Mouse (Mus musculus) 3T3-L1 (cell line): ENCODE measurements around the gene Tmed8.
A peak's percentile ranks its signal among the peaks of the same experiment; 100 is the strongest.
"Not testable (repeated sequence)": the region's sequence is repeated elsewhere in the genome, so short reads cannot be mapped to it uniquely, and the experiment has no call there.

ENCODE experiments used
- DNase-seq: peaks from one replicate; pipeline ENCODE4 v3.0.0-alpha.2; 2015; ENCODE audit warnings: low read depth, low spot score

Gene Tmed8

DNA sequence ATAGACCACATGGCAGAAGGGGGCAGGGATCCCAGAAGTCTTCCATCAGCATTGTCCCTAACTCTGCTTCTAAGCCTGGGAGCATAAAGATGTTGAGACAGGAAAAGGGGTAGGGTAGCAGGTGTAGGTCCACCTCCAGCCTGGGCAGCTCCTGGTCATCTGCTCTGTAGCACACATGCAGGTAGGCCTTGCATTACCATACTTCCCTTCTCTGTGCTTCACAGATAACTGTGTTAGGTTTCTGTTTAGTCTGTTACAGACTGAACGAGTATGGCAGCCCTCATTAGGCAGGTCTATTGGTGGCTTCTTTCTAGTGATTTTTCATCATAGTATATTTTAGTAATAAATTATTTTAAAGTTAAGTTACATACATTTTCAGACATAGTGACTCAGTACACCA is 39.9 kb downstream of the Tmed8 start:
- no peak for DNase-seq

DNA sequence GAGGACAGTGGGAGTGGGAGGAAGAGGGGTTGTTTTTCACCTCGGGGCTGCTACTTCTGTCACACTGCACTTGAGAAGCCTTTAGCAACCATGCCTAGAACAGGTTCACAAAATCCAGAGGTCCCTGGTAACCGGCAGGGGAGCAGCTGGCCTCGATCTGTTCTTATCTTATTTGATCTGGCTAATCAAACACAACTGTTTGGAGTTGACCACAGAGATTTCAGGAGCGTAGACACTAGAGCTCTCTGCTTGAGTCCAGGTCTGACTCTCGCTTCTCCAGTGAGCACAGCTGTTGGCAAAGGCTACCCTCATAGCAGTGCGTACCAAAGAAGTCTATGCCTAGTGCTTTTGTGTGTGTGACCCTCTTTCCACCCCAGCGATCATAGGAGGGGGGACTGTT is 42.2 kb downstream of the Tmed8 start:
- no peak for DNase-seq

DNA sequence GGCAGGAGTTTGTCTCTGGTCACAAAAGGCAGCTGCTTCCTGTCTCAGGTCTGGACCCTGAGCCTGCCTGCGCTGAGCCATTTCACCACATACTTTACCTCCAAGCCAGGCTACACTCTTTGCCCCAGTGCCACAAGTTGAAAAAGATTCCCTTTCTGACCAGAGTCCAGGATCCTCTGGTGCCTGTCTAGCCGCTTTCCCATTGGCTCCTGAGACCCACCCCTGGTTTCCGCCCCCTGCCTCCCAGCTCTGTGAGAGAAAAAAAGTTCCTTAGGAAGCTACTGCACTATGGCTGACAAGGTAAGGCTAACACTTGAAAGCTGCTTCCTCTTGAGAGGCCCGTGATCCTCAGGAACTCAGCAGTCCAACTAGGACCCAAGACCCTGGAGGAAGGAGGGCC is 42.9 kb downstream of the Tmed8 start:
- DNase-seq = no peak

DNA sequence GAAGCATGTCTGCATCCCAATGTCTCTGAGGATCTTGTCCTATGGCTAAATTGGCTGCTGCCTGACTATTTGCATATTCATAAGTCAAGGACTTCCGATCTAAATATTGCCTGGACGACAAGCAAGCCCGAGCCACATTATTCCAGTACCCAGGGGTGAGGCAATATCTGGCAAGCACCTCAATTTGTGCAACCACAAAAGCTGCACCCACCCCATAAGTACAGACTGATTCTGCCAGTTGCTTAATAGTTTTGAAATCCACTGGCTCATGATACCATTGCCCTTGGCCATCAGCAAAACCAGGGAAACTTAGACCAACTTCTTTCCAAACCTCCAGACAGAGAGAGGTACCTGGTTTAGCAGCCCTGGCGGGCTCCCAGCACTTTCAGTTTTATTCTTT is 45.8 kb downstream of the Tmed8 start:
- not testable (repeated sequence) for DNase-seq

DNA sequence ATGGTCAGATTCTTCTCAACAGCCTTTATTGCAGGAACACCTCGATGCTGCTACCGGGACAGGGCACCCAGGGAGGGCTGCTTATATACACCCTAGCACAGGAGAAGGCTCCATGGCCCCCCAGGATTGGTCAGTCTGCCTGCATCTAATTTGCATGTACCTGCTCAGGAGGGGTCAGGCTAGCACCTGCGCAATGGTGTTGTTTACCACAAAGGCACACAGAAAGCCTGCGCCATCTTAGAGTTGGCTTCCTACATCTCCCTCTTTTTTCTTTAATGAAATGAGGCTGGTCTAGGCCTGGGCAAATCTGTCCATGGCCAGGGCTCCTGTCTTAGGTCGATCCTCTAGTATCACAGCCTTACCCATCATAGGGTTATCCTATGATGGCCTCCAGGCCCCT is 50.8 kb downstream of the Tmed8 start:
- no peak for DNase-seq

DNA sequence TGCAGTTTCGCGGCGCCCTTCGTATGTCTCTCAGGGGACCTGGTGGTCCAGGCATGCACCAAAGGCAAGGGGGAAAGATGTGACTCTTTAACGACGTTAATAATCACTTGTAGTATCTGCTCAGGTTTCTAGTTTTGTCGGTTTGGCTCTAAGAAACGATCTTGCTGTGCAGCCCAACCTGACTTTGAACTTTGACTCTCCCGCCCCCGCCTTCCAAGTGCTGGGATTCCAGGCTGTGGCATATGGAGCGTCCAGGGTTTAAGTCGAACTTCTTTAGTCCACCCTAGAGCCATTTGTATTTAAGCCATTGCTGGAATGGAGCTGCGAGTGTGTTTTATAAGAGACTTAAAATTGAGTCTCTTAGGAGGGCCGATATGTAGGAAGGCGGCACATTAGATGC is 52.1 kb downstream of the Tmed8 start:
- no peak for DNase-seq

DNA sequence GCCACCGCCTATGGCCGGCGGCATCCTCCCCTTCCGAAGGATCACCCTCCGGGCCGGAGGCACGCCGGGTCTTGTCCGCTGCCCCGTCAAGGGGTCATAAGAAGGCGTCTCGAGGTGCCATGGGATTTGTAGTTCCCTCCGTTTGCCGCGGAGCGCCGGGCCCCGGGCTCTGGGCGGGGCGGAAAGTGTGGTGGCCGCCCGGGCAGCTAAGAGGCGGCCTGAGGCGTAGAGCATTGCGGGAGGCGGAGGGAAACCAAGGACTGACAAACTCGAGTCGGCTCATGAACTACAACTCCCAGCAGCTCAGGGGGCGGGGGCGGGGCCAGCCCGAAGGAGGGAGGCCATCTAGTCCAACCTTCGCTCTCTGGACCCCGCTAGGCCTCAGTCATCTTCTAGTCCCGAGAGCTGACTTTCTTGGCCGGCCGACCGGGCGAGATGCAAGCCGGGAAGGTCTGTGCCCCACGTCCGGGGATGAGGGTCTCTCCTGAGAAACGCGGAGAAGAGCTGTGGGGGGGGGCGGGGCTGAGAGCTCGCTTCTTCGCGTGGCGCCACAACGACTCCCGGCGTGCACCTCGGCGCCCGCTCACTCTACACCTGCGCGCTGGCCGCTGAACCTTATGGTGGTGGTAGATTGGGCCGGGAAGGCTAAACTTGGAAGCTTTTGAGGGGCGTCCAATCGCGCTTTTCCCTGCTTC is 52.7 kb downstream of the Tmed8 start, which contains the start of gene Pomt2:
TSS of gene Pomt2 (minus strand) at position 574 of the 695 bp plus-strand sequence.
- peak; percentile 97 for DNase-seq

DNA sequence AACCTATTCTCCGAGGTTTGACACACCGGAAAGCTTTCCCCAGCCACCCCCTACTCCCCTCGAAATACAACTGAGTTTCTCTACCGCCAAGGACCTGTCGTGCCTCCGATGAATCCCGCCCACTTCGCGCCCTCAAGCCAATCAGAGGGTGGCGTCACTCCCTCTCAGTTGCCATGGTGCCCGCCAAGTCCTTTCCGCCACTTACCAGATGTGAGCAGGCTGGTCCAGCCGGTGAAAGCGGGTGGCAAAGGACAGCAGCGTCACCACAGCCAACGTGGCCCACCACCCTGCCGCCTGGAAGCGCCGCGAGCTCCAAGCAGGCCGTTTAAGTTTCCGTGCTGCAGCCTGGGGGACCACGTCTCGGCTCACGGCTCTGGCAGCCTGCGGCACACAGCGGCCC is 53.3 kb downstream of the Tmed8 start, which contains the start of gene Gstz1:
TSS of gene Gstz1 (plus strand) at position 200 of the 400 bp plus-strand sequence.
- DNase-seq = peak; percentile 92

DNA sequence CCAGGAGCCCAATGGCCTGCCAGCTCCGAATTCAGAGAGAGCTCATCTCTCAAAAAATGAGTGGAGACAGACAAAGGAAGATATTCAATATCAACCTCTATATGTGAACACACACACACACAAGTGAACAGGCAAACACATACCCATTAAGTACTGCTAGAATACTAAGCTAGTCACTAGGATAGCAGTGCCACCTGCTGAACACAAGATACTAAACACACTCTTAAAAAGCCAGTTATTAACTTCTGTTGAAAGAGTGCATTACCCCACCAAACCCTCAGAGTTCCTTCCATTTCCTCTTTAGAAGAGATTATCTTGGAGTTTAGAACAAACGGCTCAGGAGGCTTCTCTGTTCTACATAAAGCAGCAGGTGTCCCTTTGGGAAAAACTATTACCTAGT is 58.1 kb downstream of the Tmed8 start:
- DNase-seq = no peak

DNA sequence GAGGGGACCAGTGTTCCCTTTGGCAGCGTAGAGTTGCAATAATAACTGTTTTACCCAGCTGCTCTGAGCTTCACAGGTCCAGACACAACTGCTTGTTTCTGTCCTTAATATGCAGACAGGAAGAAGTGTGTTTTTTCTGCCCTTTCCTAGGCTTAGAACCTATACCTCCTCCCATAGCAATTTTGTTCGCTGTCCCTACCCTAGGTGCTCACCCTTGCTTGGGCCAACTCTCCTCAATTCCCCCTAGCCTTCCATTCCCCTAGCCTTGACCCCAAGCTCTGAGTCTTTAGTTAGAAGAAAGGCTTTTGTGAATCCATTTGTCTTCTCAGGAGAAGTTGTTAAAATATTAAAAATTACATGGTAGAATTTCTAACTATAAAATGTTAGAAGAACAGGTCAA is 61.5 kb downstream of the Tmed8 start:
- no peak for DNase-seq

DNA sequence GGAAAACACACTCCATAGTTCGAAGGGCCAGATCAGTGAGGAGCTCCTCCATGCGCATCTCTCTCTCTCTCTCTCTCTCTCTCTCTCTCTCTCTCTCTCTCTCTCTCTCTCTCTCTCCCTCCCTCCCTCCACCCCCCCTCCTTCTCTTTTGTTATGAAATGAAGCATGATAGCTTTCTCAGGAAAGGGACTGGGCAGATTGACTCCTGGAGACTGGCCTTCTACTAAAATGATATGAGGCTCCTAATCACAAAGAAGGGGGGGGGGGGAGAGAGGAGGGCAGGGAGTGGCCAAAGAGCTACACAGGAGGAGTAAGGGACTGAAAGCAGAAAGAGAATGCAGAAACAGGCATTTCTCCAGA is 61.9 kb downstream of the Tmed8 start:
- no peak for DNase-seq

DNA sequence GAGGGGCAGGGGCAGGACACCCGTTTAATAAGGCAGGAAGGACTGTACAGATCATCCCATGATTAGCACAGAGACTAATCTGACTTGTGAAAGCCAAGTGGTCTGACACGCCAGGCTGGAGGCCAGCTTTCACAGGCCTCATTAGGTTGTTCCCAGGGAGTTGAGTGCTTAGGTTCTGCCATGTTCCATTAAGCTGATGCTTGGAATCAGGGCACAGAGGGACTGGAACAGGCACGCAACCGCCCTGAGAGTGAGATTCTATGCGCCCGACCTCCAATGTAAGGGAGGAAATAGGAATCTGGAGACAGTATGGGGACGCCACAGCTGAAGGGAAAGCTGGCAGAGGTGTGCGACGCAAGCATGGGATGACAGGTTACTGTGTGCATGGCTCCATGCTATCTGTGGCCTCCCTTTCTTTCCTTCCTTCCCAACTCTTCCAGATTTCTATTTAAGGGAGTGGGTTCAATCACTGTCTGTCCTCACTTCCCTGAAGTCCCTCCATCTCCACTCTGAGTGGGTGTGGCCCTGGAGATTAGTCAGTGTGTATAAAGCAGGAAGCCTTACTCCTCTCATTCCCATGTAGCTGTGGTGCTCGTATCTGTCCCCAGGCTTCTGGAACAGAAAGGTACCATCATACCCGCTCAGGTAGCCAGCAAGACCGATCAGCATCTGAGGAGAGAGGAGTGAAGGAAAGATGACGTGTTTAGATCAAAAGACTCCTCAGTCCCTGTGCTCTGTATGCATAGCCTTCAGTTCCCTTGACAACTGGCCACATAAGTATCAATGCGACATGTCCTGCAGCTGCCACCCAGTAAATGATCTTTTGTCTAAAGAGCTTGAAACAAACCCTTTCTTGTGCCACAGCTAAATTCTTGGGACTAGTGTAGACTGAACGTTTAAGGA is 62.6 kb downstream of the Tmed8 start:
- DNase-seq = no peak

DNA sequence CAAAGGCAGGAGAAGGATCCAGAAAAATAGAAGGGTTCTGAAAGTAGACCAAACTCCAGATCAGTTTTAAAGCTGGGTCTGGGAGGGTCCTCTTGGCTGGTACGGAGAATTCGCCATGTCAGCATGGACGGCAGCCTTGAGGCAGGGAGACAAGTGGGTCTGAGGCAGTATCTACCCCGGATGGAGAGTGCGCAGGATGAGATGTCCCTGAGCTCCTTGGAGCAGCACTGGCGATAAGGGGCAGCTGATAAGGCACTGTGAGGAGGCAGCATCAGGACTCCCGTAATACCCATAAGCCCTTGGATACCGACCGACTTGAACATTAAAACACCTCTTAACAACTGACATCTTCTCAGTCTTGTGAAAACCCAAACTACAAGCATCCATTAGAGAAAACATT is 67.5 kb downstream of the Tmed8 start:
- no peak for DNase-seq

DNA sequence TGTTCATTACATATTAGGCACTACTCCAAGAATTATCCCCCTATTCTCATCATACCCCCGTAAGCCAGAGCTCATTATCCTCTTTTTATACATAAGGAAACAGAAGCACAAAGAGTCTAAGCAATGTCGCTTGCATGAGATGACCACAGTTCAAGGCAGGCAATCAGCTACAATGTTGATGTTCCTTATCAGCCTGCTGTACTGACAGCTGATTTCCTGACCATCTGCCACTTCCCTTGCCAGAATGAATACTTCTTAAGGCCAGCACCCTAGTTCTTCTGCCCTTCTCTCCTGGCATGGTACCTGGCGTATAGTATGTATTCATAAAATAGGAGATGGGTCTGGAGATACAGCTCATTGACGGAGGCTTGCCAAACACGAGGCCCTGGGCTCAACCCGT is 68.0 kb downstream of the Tmed8 start:
- no peak for DNase-seq

DNA sequence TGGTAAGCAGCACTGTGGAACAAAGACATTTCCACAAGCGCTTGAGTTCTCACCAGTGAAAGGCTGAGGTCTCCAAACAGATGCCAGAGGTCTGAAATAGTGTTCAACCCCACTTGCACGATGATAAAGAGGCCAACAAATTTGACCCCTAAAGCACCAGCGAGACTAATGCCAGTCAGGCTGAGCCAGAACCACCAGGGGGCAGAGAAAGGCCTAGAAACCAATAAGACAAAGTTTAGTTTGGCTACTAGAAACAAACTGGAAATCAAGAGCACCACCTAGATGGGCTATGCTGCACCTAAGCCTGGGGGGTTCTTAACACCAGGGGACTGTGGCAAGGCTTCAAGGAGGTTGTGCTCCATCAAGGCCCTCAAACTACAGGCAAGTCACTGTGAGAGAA is 68.6 kb downstream of the Tmed8 start:
- DNase-seq = peak; percentile 32

DNA sequence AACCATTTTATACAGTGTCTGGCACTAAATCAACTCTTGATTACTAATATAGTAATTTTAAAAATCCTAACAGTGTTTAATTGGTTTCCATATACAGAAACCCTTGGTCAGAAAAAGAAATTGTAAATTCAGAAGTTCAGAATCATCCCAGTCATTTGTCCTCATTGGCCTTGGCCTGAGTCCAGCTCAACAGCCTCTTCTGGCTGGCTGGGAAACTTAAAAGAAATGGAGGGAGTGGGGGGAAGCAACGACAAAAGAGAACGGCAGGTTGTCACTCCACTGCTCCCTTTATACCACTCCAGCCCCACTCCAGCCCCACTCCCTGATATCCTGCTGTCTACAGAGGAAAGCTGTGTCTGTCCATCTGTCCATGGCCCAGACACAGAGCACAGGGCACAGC is 69.1 kb downstream of the Tmed8 start:
- DNase-seq = no peak

DNA sequence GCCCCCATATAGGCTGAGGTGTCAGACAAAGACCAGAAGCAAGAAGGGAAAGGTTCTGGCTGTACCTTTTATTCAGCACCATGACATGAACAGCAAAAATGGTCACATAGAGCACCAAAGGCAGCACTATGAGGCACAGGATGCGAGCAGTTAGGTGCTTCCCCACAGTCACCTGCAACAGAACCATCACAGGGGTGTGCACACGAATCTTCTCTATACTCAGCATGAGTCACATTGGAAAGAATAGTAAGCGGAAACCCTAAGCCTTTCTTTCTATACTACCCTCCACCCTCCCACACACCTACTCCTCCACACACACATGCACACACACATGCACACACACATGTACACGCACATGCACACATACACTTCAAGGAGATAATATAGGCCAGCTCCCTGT is 70.0 kb downstream of the Tmed8 start:
- no peak for DNase-seq

DNA sequence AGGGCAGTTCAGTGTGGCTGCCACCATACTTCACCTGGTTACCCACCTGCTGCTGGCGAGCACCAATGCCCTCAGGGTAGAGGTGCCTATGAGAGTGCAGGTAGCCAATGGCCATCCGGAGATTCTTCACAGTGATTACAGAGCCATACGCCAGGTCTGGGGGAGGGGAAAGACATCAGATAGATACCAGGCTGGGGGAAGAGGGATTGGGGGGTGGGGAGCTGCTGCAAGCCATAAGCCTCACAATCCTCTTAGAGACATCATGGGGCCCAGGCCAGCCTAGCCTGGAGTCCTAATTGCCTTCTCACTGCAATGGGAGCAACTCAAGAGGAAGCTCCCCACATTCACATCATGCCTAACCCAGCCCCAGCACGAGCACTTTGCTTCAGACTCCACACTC is 73.0 kb downstream of the Tmed8 start:
- DNase-seq = no peak

DNA sequence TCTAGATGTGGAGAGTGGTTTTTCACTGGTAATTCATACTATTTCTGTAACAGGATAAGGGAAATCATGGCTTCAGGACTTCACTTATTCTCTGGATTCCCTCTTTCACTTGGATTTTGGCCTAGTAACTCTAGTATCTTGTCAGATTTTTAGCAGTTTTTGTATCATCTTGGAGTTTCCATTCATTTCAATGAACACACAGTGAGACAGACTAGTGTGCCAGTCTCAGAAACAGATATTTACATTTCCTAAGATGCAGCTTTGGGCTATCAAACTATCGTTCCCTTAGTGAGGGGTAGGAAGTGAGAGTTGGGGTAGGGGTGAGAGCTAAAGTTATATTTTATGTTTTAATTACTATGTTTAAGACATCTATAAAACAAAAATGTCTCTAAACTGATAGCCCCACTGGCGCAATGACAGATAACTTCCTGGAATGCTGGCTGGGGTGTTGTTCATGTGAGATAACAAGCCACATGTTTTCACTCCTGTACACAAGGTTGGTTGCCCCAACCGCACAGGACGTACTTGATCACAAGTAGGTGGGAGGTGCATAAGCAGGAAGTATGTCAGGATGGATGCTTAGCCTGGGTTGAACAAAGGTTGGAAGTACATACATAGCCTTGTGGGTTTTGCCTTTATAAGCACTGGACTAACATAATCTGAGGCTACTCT is 78.2 kb downstream of the Tmed8 start:
- no peak for DNase-seq
